Comparison of ENCODE assay signal across 24 mouse cellular contexts in the genomic region with DNA sequence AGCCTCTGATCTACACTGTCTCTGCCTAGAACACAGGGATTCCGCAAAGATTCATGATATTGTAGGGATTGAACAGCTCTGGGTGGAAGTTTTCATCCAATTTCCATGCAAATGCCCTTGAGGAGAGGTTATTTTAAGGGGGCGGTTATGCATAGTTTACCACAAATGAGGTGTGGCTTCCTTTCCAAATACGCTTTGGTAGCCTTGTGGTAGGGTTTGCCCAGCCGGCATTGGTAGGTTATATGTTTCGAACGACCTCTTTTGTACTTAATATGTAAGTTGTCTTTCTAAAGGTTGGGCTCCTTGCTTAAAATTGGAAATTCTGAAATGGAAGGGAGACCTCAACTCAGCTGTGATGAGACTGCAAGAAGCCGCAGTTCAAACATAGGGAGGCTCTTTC. TPM values are rescaled to one million over a fixed set of nuclear protein-coding genes. Genes with fewer than 3 reads are reported as not detected.
A peak's percentile ranks its signal among the peaks of the same experiment; 100 is the strongest.
DNase-seq lines count a peak whose midpoint lies in the region; ATAC-seq lines count a peak whose summit lies in the region.
"Had no signal": no experiment of that assay in that cellular context is flagged by ENCODE, and none has a peak within 500 bp of the region (broad histone marks: within the 10 kb centered on the region; RNA-seq: fewer than 3 reads in every experiment).

No protein-coding gene starts in this region.

- peak; percentile 24 for DNase-seq in thymus, postnatal 0 days (ENCODE audit: low spot score)
- no peak for DNase-seq in thymus, adult 18-20 months
- no peak for DNase-seq in midbrain, embryonic 10.5 days (ENCODE audit: low spot score)
- no peak for DNase-seq in hindbrain, embryonic 11.5 days (ENCODE audit: low spot score)
- DNase-seq: adrenal gland, postnatal 10 days; adrenal gland, postnatal 36 days; cerebellum, adult 18-20 months; cerebellum, adult 9-10 months; cerebellum, postnatal 14 days; forebrain, postnatal 0 days; gastrocnemius, adult 2 months; gastrocnemius, postnatal 14 days; heart, adult 18-20 months; heart, postnatal 14 days; heart, postnatal 4 days had no signal

- H3K4me3 ChIP-seq in midbrain, embryonic 10.5 days, result no peak overlapping the region
- H3K4me3 ChIP-seq in hindbrain, embryonic 11.5 days (ENCODE audit: low read depth, low read length), result no peak overlapping the region
- H3K4me3 ChIP-seq: embryonic facial prominence, embryonic 13.5 days; forebrain, embryonic 10.5 days; forebrain, embryonic 13.5 days; gastrocnemius, adult 2 months; heart, embryonic 13.5 days; hindbrain, embryonic 12.5 days; hindbrain, embryonic 15.5 days had no signal

- 96% methylated on average over 7 of the region's 7 CpGs for WGBS in midbrain, embryonic 10.5 days
- 94% methylated on average over 7 of the region's 7 CpGs for WGBS in hindbrain, embryonic 11.5 days

- H3K9me3 ChIP-seq in midbrain, embryonic 10.5 days (replicated peaks), result no peaks in the 10 kb centered on the region
- H3K9me3 ChIP-seq in hindbrain, embryonic 11.5 days (ENCODE audit: control insufficient read depth, low read length), result no peaks in the 10 kb centered on the region
- H3K9me3 ChIP-seq: embryonic facial prominence, embryonic 13.5 days; forebrain, embryonic 10.5 days; forebrain, embryonic 13.5 days; heart, embryonic 13.5 days; hindbrain, embryonic 12.5 days; hindbrain, embryonic 15.5 days had no signal

- no peak overlapping the region for H3K9ac ChIP-seq in hindbrain, embryonic 11.5 days (ENCODE audit: low read depth, low read length)
- H3K9ac ChIP-seq: embryonic facial prominence, embryonic 13.5 days; forebrain, embryonic 13.5 days; forebrain, postnatal 0 days; heart, embryonic 13.5 days; hindbrain, embryonic 12.5 days; hindbrain, embryonic 15.5 days had no signal

- peak; percentile 59 for ATAC-seq in common myeloid progenitor, adult 5-6 weeks (replicated peaks; ENCODE audit: low read depth, poor library complexity, severe bottlenecking)
- peak; percentile 33; the same call in 1 of the 2 replicates for ATAC-seq in megakaryocyte progenitor cell, adult 5-6 weeks (replicated peaks; ENCODE audit: poor library complexity)
- no peak for ATAC-seq in hindbrain, embryonic 11.5 days (ENCODE audit: low FRiP score)
- ATAC-seq: forebrain, embryonic 13.5 days; forebrain, postnatal 0 days; Patski had no signal

- H3K4me2 ChIP-seq in hindbrain, embryonic 11.5 days (replicated peaks; ENCODE audit: low read depth, low read length), result no peak overlapping the region
- H3K4me2 ChIP-seq: embryonic facial prominence, embryonic 13.5 days; forebrain, embryonic 13.5 days; heart, embryonic 13.5 days; hindbrain, embryonic 12.5 days; hindbrain, embryonic 15.5 days had no signal

- no peak overlapping the region for H3K27ac ChIP-seq in midbrain, embryonic 10.5 days (replicated peaks)
- H3K27ac ChIP-seq in hindbrain, embryonic 11.5 days (ENCODE audit: low read depth, low read length), result no peak overlapping the region
- H3K27ac ChIP-seq: embryonic facial prominence, embryonic 13.5 days; forebrain, embryonic 10.5 days; forebrain, embryonic 13.5 days; gastrocnemius, adult 2 months; heart, embryonic 13.5 days; hindbrain, embryonic 12.5 days; hindbrain, embryonic 15.5 days had no signal

- H3K36me3 ChIP-seq in midbrain, embryonic 10.5 days, result no peaks in the 10 kb centered on the region
- no peaks in the 10 kb centered on the region for H3K36me3 ChIP-seq in hindbrain, embryonic 11.5 days (ENCODE audit: control insufficient read depth, insufficient read depth, low read length)
- H3K36me3 ChIP-seq: embryonic facial prominence, embryonic 13.5 days; forebrain, embryonic 10.5 days; heart, embryonic 13.5 days; hindbrain, embryonic 12.5 days; hindbrain, embryonic 15.5 days had no signal

- H3K27me3 ChIP-seq in midbrain, embryonic 10.5 days (ENCODE audit: low read depth, poor library complexity, severe bottlenecking), result no peaks in the 10 kb centered on the region
- no peaks in the 10 kb centered on the region for H3K27me3 ChIP-seq in hindbrain, embryonic 11.5 days (ENCODE audit: control insufficient read depth, insufficient read depth, low read length)
- H3K27me3 ChIP-seq: embryonic facial prominence, embryonic 13.5 days; forebrain, embryonic 13.5 days; heart, embryonic 13.5 days; hindbrain, embryonic 12.5 days; hindbrain, embryonic 15.5 days; Patski had no signal

- H3K4me1 ChIP-seq in midbrain, embryonic 10.5 days, result no peaks in the 10 kb centered on the region
- no peaks in the 10 kb centered on the region for H3K4me1 ChIP-seq in hindbrain, embryonic 11.5 days (replicated peaks; ENCODE audit: control insufficient read depth, insufficient read depth, low read length)
- H3K4me1 ChIP-seq: forebrain, embryonic 13.5 days; hindbrain, embryonic 12.5 days; hindbrain, embryonic 15.5 days had no signal

RNA-seq across cellular contexts. Expression of gene Metap2, which starts 11.6 kb away (rescaled TPM):
- polyA plus RNA-seq in thymus, postnatal 0 days (2015; fragmentation: Nextera tagmentation; extraction: Ambion mirVana), result 261 and 268 TPM in 2 replicates
- total RNA-seq in common myeloid progenitor, adult 5-6 weeks (2017), result 394 and 436 TPM in 2 replicates
- 379 and 381 TPM in 2 replicates for total RNA-seq in megakaryocyte progenitor cell, adult 5-6 weeks (2015)
- total RNA-seq in megakaryocyte progenitor cell, adult 5-6 weeks (2017), result 286 and 389 TPM in 2 replicates
- 221 and 231 TPM in 2 replicates for polyA plus RNA-seq in midbrain, embryonic 10.5 days (2016; fragmentation: Nextera tagmentation; extraction: Ambion mirVana)
- polyA plus RNA-seq in hindbrain, embryonic 11.5 days (2014; fragmentation: Nextera tagmentation; extraction: Ambion mirVana), result 236 and 240 TPM in 2 replicates
